Mouse (Mus musculus) stomach, embryonic 14.5 days (tissue): ENCODE results near the gene Sccpdh. TPM values are rescaled to one million over a fixed set of nuclear protein-coding genes. Genes with fewer than 3 reads are reported as not detected.
"Not testable (repeated sequence)": the region's sequence is repeated elsewhere in the genome, so short reads cannot be mapped to it uniquely, and the experiment has no call there.

Experiments used
- ATAC-seq: fragments of 200-750 bp; cut with Nextera tagmentation; 2 replicates; pipeline ENCODE4 v1.8.0; 2017; ENCODE audit warnings: low read depth, moderate TSS enrichment; ENCODE audit not compliant: insufficient number of reproducible peaks, insufficient read depth, low FRiP score
- H3K27ac ChIP-seq: fragments of 300-500 bp; sonication (generic); 2 replicates; pipeline ENCODE4 v1.5.1; 2014; ENCODE audit warnings: mild to moderate bottlenecking, low read length, moderate library complexity, mixed read lengths
- H3K27me3 ChIP-seq: fragments of 300-500 bp; sonication (generic); 2 replicates; pipeline ENCODE4 v1.6.1; 2014; ENCODE audit warnings: low read length, control low read depth, mixed read lengths; ENCODE audit not compliant: control insufficient read depth, insufficient read depth
- H3K36me3 ChIP-seq: fragments of 300-500 bp; sonication (generic); 2 replicates; pipeline ENCODE4 v1.6.1; 2014; ENCODE audit warnings: mild to moderate bottlenecking, control low read depth, low read length, moderate library complexity, mixed read lengths; ENCODE audit not compliant: control insufficient read depth, insufficient read depth
- H3K4me1 ChIP-seq: fragments of 300-500 bp; sonication (generic); 2 replicates; pipeline ENCODE4 v1.6.1; 2014; ENCODE audit warnings: low read length, control low read depth, mixed read lengths; ENCODE audit not compliant: control insufficient read depth, insufficient read depth
- H3K4me2 ChIP-seq: fragments of 300-500 bp; sonication (generic); replicated peaks from 2 replicates; pipeline ENCODE4 v1.6.1; 2014; ENCODE audit warnings: low read depth, low read length, control low read depth
- H3K4me3 ChIP-seq: fragments of 300-500 bp; sonication (generic); 2 replicates; pipeline ENCODE4 v1.5.1; 2014; ENCODE audit warnings: low read depth, low read length, control low read depth
- H3K9ac ChIP-seq: fragments of 300-500 bp; sonication (generic); replicated peaks from 2 replicates; pipeline ENCODE4 v1.6.1; 2014; ENCODE audit warnings: low read depth, mild to moderate bottlenecking, control low read depth, low read length, moderate library complexity, mixed read lengths
- H3K9me3 ChIP-seq: fragments of 300-500 bp; sonication (generic); 2 replicates; pipeline ENCODE4 v1.6.1; 2016; ENCODE audit warnings: low read depth, low read length, control low read depth; ENCODE audit not compliant: control insufficient read depth
- WGBS: fragments of 180-500 bp; shearing (Covaris S2); extraction: QIAGEN DNeasy Blood & Tissue Kit; methylation state at CpG from one replicate; pipeline ENCODE4 v1.1.7; 2014; 5-methylcytosine and 5-hydroxymethylcytosine counted together
- polyA plus RNA-seq: library from polyadenylated mRNA; unstranded; fragments of >200 nt; fragmentation: Nextera tagmentation; extraction: Ambion mirVana; gene quantifications from 2 replicates; pipeline ENCODE4 v1.2.1, GENCODE M21; 2014

The Sccpdh gene
- polyA plus RNA-seq, 1 experiment from 2014 or later = 69.0 TPM

- Histone ChIP-seq H3K27me3 (no peaks in the 10 kb centered on the region), H3K9ac (no peak overlapping the region), H3K4me3 (no peak overlapping the region), H3K36me3 (peaks cover 44% of the 10 kb centered on the region), H3K4me1 (no peaks in the 10 kb centered on the region), H3K4me2 (no peak overlapping the region), H3K27ac (no peak overlapping the region), H3K9me3 (no peaks in the 10 kb centered on the region)
- no peak for ATAC-seq
- WGBS = 96% methylated on average over 4 of the region's 4 CpGs
Observed at GRCm38 (mm10) chr1:179679326-179679725, 11.3 kb downstream of the Sccpdh start.

GRCm38 (mm10) chr1:179682753-179683152 is 14.7 kb downstream of the Sccpdh start:
- not testable (repeated sequence) for H3K9me3 ChIP-seq, H3K4me2 ChIP-seq, ATAC-seq, H3K4me1 ChIP-seq, H3K9ac ChIP-seq, H3K27ac ChIP-seq, H3K27me3 ChIP-seq, H3K4me3 ChIP-seq
- H3K36me3 ChIP-seq = peaks cover 59% of the 10 kb centered on the region
- WGBS = 76% methylated on average over 9 of the region's 10 CpGs

- 87% methylated on average over 6 of the region's 6 CpGs for WGBS
- Histone ChIP-seq H3K4me2 (no peak overlapping the region), H3K4me1 (no peaks in the 10 kb centered on the region), H3K27ac (no peak overlapping the region), H3K36me3 (peaks cover 46% of the 10 kb centered on the region), H3K9me3 (no peaks in the 10 kb centered on the region), H3K4me3 (no peak overlapping the region), H3K9ac (no peak overlapping the region), H3K27me3 (no peaks in the 10 kb centered on the region)
- no peak for ATAC-seq
Observed at GRCm38 (mm10) chr1:179686348-179686747, 18.3 kb downstream of the Sccpdh start.

GRCm38 (mm10) chr1:179686781-179687180 is 18.8 kb downstream of the Sccpdh start:
- Histone ChIP-seq H3K4me3 (no peak overlapping the region), H3K4me1 (no peaks in the 10 kb centered on the region), H3K27ac (no peak overlapping the region), H3K9ac (no peak overlapping the region), H3K4me2 (no peak overlapping the region), H3K27me3 (no peaks in the 10 kb centered on the region), H3K36me3 (peaks cover 43% of the 10 kb centered on the region), H3K9me3 (no peaks in the 10 kb centered on the region)
- 79% methylated on average over 5 of the region's 5 CpGs for whole genome bisulfite sequencing
- ATAC-seq = no peak

GRCm38 (mm10) chr1:179687305-179687704 is 19.3 kb downstream of the Sccpdh start:
- Histone ChIP-seq H3K9me3 (no peaks in the 10 kb centered on the region), H3K36me3 (peaks cover 39% of the 10 kb centered on the region), H3K27me3 (no peaks in the 10 kb centered on the region), H3K9ac (no peak overlapping the region), H3K4me3 (no peak overlapping the region), H3K27ac (no peak overlapping the region), H3K4me2 (no peak overlapping the region), H3K4me1 (no peaks in the 10 kb centered on the region)
- ATAC-seq = no peak
- WGBS = 87% methylated on average over 1 of the region's 1 CpGs

GRCm38 (mm10) chr1:179687966-179688365 is 20.0 kb downstream of the Sccpdh start:
- H3K4me1 ChIP-seq = no peaks in the 10 kb centered on the region
- no peak overlapping the region for H3K4me2 ChIP-seq
- no peaks in the 10 kb centered on the region for H3K9me3 ChIP-seq
- ATAC-seq = no peak
- no peak overlapping the region for H3K4me3 ChIP-seq
- no peak overlapping the region for H3K27ac ChIP-seq
- H3K9ac ChIP-seq = no peak overlapping the region
- peaks cover 38% of the 10 kb centered on the region for H3K36me3 ChIP-seq
- 92% methylated on average over 3 of the region's 3 CpGs for WGBS
- H3K27me3 ChIP-seq = no peaks in the 10 kb centered on the region

GRCm38 (mm10) chr1:179688415-179688814 is 20.4 kb downstream of the Sccpdh start:
- H3K27me3 ChIP-seq = no peaks in the 10 kb centered on the region
- WGBS = 87% methylated on average over 6 of the region's 6 CpGs
- no peak overlapping the region for H3K9ac ChIP-seq
- no peak overlapping the region for H3K27ac ChIP-seq
- no peak for ATAC-seq
- H3K4me2 ChIP-seq = no peak overlapping the region
- H3K4me1 ChIP-seq = no peaks in the 10 kb centered on the region
- H3K36me3 ChIP-seq = peaks cover 34% of the 10 kb centered on the region
- H3K9me3 ChIP-seq = no peaks in the 10 kb centered on the region
- H3K4me3 ChIP-seq = no peak overlapping the region

GRCm38 (mm10) chr1:179688914-179689313 is 20.9 kb downstream of the Sccpdh start:
- H3K27me3 ChIP-seq = no peaks in the 10 kb centered on the region
- no peak overlapping the region for H3K9ac ChIP-seq
- no peaks in the 10 kb centered on the region for H3K9me3 ChIP-seq
- 80% methylated on average over 5 of the region's 5 CpGs for whole genome bisulfite sequencing
- H3K4me2 ChIP-seq = no peak overlapping the region
- H3K4me3 ChIP-seq = no peak overlapping the region
- no peaks in the 10 kb centered on the region for H3K4me1 ChIP-seq
- ATAC-seq = no peak
- no peak overlapping the region for H3K27ac ChIP-seq
- H3K36me3 ChIP-seq = peaks cover 34% of the 10 kb centered on the region

GRCm38 (mm10) chr1:179689479-179689878 is 21.5 kb downstream of the Sccpdh start:
- 79% methylated on average over 6 of the region's 6 CpGs for WGBS
- no peak overlapping the region for H3K4me3 ChIP-seq
- H3K36me3 ChIP-seq = peaks cover 31% of the 10 kb centered on the region
- no peak overlapping the region for H3K9ac ChIP-seq
- H3K4me1 ChIP-seq = no peaks in the 10 kb centered on the region
- no peak for ATAC-seq
- H3K9me3 ChIP-seq = no peaks in the 10 kb centered on the region
- H3K27ac ChIP-seq = no peak overlapping the region
- H3K4me2 ChIP-seq = no peak overlapping the region
- no peaks in the 10 kb centered on the region for H3K27me3 ChIP-seq
